Mouse (Mus musculus): ENCODE results near the gene Kncn.

Gene Kncn

DNA sequence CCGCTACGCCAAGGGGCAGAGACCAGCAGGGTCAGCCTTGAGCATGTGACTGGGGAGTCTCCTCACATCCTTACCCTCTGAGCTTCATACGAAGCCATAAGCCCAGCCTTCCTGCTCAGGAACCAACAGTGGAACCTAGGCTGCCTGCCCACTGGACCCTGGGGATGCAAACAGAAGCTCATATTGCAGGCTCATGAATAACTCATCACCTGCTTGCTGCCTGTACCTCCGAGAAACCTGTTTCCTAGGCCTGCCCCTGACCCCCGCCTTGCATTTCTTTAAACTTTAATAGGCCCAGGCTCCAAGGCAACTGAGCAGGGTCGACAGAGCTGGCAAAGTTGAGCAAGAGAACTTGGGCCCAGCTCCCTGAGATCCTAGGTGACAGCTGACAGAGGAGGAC lies at the start of gene Kncn:
Gene Kncn (plus strand): TSS at position 379 of the 400 bp plus-strand sequence.
- DNase-seq (ENCODE audit: low spot score): no peak

DNA sequence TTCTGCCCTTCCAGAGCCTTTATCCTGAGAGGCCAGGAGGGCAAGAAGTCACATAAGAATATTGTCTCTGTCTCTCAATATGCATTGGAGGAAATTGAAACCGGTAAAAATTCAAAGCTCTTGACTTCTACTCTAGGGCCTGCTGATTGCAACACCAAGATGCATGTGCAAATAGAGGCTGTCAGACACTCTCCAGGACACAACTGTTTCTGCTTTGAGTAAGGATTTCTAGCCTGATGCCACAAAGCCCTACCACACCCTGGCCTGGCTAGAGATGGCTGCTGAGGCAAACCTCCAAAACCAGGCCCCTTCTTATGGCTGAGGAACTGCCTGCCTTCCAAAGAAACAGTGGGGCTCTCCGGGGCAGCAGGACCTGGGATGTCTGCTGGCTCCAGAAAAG lies 48.6 kb upstream of the Kncn start:
- no peak for DNase-seq (ENCODE audit: low spot score)

- DNase-seq (ENCODE audit: low spot score): no peak
These were observed 46.0 kb upstream of the Kncn start for GRCm38 (mm10) chr4:115838196-115838595.

DNA sequence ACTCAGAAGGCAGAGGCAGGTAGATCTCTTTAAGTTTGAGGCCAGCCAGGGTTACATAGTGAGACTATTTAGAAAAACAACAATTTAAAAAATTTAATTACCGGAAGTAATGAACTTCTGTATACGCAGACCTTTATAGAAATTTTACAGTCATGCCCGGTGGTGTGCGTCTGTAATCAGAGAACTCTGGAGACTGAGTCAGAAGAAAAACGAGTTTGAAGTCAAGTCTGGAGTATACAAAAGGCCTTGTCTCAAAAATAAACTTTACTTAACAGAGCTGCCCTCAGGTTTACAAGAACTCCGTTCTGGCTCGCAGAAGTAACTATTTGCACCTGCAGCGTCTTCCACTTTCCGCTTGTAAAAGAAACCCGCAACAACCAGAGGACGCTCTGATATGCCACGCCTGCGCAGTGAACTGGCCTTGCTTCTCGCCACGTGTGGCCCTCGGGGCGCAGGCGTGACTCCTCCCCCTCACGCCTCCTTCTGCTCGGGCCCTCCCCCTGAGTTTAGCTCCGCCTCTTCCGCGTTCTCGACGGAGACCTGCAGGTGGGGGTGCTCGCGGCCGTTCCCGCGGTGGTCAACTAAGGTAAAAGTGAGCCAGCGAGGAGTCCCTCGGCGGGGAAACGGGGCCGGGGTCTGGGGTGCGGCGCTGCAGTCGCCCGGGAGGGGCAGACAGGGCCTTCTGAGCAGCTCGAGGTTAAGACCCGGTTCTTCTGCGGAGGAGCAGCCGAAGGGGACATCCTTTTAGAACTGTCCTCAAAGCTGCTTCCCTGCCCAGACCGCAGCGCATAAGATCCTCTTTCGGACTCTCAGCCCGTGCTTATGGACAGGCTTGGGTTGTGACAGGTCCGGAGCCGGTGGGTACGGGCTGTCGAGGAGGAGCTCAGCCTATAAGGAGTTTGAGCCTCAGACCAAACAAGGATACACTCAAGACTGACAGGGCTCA lies 45.2 kb upstream of the Kncn start, which contains the start of gene Mknk1:
Gene Mknk1 (plus strand): TSS at position 503 of the 946 bp plus-strand sequence.
- peak; percentile 91 for DNase-seq (ENCODE audit: low spot score)

DNA sequence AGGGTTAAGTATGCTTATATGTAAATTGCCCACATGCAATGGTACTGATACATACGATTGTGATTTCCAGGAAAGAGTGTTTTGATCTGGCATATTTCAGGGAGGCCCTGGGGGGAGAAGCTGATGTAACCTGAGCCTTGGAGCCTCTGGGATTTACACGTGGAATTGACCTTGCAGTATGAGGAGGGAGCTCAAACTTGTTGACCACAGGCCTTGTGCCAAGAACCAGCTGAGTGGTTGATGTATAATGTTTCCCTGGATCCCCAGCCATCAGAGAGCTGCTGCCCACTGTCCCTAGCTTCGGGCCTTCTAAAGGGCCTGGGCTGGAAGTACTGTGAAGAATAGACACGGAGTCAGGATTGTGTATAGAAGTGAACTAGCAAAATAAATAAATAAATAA lies 44.2 kb upstream of the Kncn start:
- DNase-seq (ENCODE audit: low spot score): no peak

DNA sequence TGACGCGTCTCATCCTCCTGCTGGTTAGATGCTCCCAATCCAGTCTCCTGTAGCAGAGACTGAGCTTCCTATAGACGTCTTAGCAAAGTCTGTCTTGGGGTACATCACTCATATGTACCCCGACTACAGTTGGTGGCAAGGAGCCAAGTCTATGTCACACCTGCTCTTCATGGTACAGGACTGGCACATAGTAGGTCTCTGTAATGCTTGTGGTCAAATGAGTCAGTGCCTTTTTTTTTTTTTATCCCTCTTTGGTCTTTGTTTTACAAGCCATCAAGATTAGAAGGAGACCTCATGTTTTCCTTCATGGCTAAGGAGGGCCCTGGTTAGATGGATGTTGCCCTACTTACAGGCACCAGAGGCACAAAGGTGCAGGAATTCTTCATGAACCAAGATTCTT lies 43.4 kb upstream of the Kncn start:
- no peak for DNase-seq (ENCODE audit: low spot score)

GRCm38 (mm10) chr4:115846656-115847055 lies 37.5 kb upstream of the Kncn start:
- DNase-seq (ENCODE audit: low spot score): no peak

GRCm38 (mm10) chr4:115847377-115847776 lies 36.8 kb upstream of the Kncn start:
- DNase-seq (ENCODE audit: low spot score): no peak

DNA sequence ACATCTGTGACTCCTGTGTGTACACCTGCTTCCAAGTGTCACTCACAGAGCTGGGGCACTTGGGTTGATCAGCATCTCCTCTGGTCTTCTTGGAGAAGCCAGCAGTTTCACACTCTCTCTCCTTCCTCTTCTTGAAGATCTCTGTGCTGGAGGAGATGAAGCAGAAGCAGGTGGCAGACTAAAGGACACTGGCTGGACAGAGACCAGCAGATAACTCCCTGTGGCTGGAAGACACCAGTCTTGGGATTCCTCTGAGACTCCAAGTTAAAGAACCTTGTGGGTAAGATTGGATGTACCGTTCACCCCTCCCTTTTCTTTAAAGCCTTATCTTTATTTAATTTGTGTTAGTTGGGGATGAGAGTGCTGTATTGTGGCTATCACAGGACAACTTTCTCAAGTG lies 36.1 kb upstream of the Kncn start:
- DNase-seq (ENCODE audit: low spot score): no peak

GRCm38 (mm10) chr4:115848990-115849677 lies 35.1 kb upstream of the Kncn start:
- peak; percentile 28 for DNase-seq (ENCODE audit: low spot score)

GRCm38 (mm10) chr4:115850111-115850510 lies 34.1 kb upstream of the Kncn start:
- DNase-seq (ENCODE audit: low spot score): no peak

DNA sequence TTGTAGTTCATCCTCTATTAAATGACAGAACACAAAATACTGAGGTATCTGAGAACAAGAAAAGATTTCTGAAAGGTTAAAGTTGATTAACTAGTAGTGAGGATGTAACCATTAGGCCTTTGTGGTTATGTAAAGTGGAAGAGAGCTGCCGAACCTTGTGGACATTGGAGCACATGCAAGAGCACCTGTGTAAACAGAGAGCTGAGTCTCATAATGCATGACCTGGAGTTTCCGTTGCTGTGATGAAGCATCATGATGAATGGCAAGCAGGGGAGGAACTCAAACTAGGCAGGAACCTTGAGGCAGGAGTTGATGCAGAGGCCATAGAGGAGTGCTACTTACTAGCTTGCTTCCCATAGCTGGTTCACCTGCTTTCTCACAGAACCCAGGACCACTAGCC lies 33.6 kb upstream of the Kncn start:
- DNase-seq (ENCODE audit: low spot score): no peak

GRCm38 (mm10) chr4:115851569-115851968 lies 32.6 kb upstream of the Kncn start:
- no peak for DNase-seq (ENCODE audit: low spot score)

DNA sequence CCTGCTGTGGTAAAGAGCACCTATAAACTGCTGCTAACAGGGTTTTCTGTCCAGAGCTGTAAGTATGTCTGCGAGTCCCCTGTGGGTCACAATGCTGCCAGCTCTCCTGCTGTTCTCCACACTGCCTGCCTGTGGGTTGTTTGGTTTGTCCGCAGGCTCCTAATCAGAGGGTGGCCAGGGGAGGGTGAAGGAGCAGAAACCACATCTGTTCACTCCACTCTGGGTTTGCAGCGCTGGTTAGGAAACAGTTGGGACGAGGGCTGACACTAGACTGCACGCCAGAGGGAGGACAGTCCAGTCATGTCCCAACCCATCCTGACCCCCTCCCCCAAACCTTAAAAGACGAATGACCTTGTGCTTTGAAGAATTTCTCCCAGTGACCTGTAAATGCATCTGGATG lies 29.1 kb upstream of the Kncn start:
- DNase-seq (ENCODE audit: low spot score): no peak

GRCm38 (mm10) chr4:115855609-115856008 lies 28.6 kb upstream of the Kncn start:
- DNase-seq (ENCODE audit: low spot score): no peak

- DNase-seq (ENCODE audit: low spot score): no peak
These were observed 27.9 kb upstream of the Kncn start for GRCm38 (mm10) chr4:115856282-115856681.

GRCm38 (mm10) chr4:115857293-115857883 lies 26.8 kb upstream of the Kncn start:
- no peak for DNase-seq (ENCODE audit: low spot score)

GRCm38 (mm10) chr4:115863352-115863751 lies 20.8 kb upstream of the Kncn start:
- no peak for DNase-seq (ENCODE audit: low spot score)

DNA sequence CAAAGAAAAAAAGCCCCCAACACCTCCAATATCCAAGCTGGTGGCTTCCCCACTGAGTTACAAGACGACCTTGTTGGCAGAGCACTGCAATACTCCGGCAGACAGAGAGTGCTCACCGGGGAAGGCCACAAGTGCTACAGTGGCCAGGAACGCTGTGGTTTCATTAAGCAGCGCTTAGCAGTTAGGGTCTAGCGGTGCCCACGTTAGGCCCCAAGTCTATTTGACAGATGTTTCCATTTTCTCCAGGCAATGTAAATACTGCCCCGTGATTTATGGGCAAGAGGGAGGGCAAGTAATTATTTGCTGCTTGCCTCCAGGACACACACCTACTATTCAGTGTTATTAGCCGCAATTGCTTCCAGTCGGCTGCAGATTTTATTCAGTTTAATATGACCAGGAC lies 20.3 kb upstream of the Kncn start:
- DNase-seq (ENCODE audit: low spot score): no peak

DNA sequence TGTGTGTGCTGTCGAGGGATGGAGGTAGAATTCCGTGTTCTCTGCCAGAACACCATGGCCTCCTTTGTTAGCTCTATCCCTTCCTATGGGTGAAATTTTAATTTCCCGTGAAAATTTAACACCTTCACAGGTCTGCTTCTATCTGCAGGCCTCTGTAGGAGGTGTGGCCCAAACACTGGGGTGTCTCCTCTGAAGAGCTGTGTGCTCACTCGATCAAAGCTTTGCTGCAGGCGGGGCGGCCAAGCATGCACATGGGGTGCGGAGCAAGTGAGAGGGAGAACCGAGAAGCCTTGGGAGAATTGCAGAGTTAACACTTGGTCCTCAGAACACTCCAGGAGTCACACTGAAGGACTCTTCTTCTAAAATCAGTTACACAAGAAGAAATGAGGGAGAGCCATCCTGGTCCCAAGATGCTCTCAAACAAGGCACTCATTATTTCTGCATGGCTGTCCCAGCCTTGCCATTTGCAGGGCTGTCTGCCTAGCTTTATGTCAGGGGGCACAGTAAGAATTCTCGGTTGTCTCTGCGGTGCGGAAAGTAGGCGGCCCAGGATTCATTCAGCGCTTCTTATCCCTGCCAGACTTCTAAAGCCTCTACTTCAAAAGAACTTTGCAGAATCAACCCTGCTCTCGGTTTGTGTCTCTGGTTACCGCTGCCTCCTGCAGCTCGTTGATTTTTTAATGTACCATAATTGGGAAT lies 14.5 kb upstream of the Kncn start:
- no peak for DNase-seq (ENCODE audit: low spot score)

DNA sequence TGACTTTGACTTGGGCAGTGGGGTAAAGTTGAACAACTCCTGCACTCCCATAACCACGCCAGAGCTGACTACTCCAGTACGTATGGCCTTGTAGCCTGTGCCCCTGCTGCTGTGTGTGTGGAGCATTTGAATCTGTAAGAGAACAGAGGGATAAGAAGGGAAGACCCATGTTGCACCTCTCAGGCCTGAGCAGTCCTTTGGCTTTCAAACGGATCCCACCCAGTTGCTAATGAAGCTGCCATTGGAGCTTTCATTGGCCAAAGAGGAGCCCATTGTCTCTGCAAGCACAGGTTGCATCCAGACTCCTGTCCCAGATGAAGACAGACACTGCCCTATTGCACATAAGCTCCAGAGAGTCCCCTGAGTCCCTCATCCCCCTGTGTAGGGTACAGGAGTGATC lies 11.0 kb upstream of the Kncn start:
- DNase-seq (ENCODE audit: low spot score): no peak

- no peak for DNase-seq (ENCODE audit: low spot score)
These were observed 6.0 kb upstream of the Kncn start for GRCm38 (mm10) chr4:115878216-115878678.

All from ovary, postnatal 36 days (tissue).